Mouse (Mus musculus) intestine, embryonic 14.5 days (tissue): ENCODE results near the gene Atp8b3. TPM values are rescaled to one million over a fixed set of nuclear protein-coding genes. Genes with fewer than 3 reads are reported as not detected.
A peak's percentile ranks its signal among the peaks of the same experiment; 100 is the strongest.

Source experiments
- ATAC-seq: fragments of 200-750 bp; cut with Nextera tagmentation; replicated peaks from 2 replicates; pipeline ENCODE4 v1.8.0; 2017; ENCODE audit warnings: low read depth, moderate number of reproducible peaks, moderate TSS enrichment, moderate library complexity; ENCODE audit not compliant: low FRiP score, low TSS enrichment
- DNase-seq: peaks from one replicate; pipeline ENCODE4 v3.0.0-alpha.2; 2018; ENCODE audit warnings: low spot score
- H3K27ac ChIP-seq: fragments of 300-500 bp; sonication (generic); 2 replicates; pipeline ENCODE4 v1.5.1; 2014; ENCODE audit warnings: low read depth, mild to moderate bottlenecking, control low read depth
- H3K27me3 ChIP-seq: fragments of 300-500 bp; sonication (generic); replicated peaks from 2 replicates; pipeline ENCODE4 v1.6.1; 2014; ENCODE audit warnings: low read length, control low read depth; ENCODE audit not compliant: control insufficient read depth, insufficient read depth
- H3K36me3 ChIP-seq: fragments of 300-500 bp; sonication (generic); 2 replicates; pipeline ENCODE4 v1.6.1; 2014; ENCODE audit warnings: low read length, control low read depth; ENCODE audit not compliant: control insufficient read depth, insufficient read depth
- H3K4me1 ChIP-seq: fragments of 300-500 bp; sonication (generic); replicated peaks from 2 replicates; pipeline ENCODE4 v1.6.1; 2014; ENCODE audit warnings: low read length, control low read depth, mixed read lengths; ENCODE audit not compliant: control insufficient read depth, insufficient read depth
- H3K4me2 ChIP-seq: fragments of 300-500 bp; sonication (generic); 2 replicates; pipeline ENCODE4 v1.6.1; 2014; ENCODE audit warnings: low read length
- H3K4me3 ChIP-seq: fragments of 300-500 bp; sonication (generic); 2 replicates; pipeline ENCODE4 v1.5.1; 2014; ENCODE audit warnings: low read depth, low read length, control low read depth, mixed read lengths
- H3K9ac ChIP-seq: fragments of 300-500 bp; sonication (generic); 2 replicates; pipeline ENCODE4 v1.6.1; 2014; ENCODE audit warnings: mild to moderate bottlenecking, low read length
- H3K9me3 ChIP-seq: fragments of 300-500 bp; sonication (generic); 2 replicates; pipeline ENCODE4 v1.6.1; 2016; ENCODE audit warnings: low read length, control low read depth; ENCODE audit not compliant: control insufficient read depth
- WGBS: fragments of 180-500 bp; shearing (Covaris S2); extraction: QIAGEN DNeasy Blood & Tissue Kit; methylation state at CpG from one replicate; pipeline ENCODE4 v1.1.7; 2014; 5-methylcytosine and 5-hydroxymethylcytosine counted together
- polyA plus RNA-seq: library from polyadenylated mRNA; unstranded; fragments of >200 nt; fragmentation: Nextera tagmentation; extraction: Ambion mirVana; gene quantifications from 2 replicates; pipeline ENCODE4 v1.2.1, GENCODE M21; 2014

The Atp8b3 gene
- polyA plus RNA-seq, 1 experiment from 2014 or later: 0.18 TPM

GRCm38 (mm10) chr10:80557346-80557965, 18.5 kb upstream of the Atp8b3 start:
- peak; percentile 88 for DNase-seq
- Histone ChIP-seq H3K27ac (no peak overlapping the region), H3K9ac (no peak overlapping the region), H3K4me3 (no peak overlapping the region), H3K4me2 (no peak overlapping the region), H3K36me3 (no peaks in the 10 kb centered on the region), H3K4me1 (peaks cover 17% of the 10 kb centered on the region), H3K27me3 (no peaks in the 10 kb centered on the region), H3K9me3 (no peaks in the 10 kb centered on the region)
- 34% methylated on average over 5 of the region's 5 CpGs for WGBS
- no peak for ATAC-seq

DNA sequence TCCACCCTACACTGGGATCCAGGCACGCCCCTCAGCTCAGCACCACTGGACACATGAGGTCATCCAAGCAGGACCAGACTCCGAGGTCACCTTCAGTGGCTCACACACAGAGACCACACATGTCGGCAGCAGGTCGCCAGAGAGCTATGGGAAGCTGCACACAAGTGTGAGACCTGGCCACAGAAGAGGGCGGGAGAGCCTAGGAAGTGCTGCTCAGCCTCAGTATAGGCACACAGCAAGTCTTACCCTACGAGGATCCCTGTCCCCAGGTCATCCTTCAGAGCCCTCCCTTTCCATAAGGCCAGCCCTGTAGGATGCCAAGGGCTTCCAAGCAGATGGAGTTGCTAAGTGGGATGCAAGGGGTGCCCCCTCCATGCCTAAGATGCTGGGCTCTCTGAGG, 15.1 kb upstream of the Atp8b3 start:
- WGBS: 82% methylated on average over 6 of the region's 6 CpGs
- Histone ChIP-seq H3K9me3 (no peaks in the 10 kb centered on the region), H3K4me2 (no peak overlapping the region), H3K27me3 (no peaks in the 10 kb centered on the region), H3K9ac (no peak overlapping the region), H3K36me3 (peaks cover 19% of the 10 kb centered on the region), H3K27ac (no peak overlapping the region), H3K4me1 (peaks cover 6% of the 10 kb centered on the region), H3K4me3 (no peak overlapping the region)
- no peak for DNase-seq
- no peak for ATAC-seq

GRCm38 (mm10) chr10:80553575-80553974, 14.7 kb upstream of the Atp8b3 start:
- no peak for ATAC-seq
- WGBS: 89% methylated on average over 8 of the region's 8 CpGs
- no peak for DNase-seq
- Histone ChIP-seq H3K36me3 (peaks cover 19% of the 10 kb centered on the region), H3K9me3 (no peaks in the 10 kb centered on the region), H3K9ac (no peak overlapping the region), H3K4me1 (peaks cover 6% of the 10 kb centered on the region), H3K4me3 (no peak overlapping the region), H3K27ac (no peak overlapping the region), H3K4me2 (no peak overlapping the region), H3K27me3 (no peaks in the 10 kb centered on the region)

- H3K4me2 ChIP-seq: no peak overlapping the region
- no peaks in the 10 kb centered on the region; the same call in 1 of the 2 replicates for H3K4me1 ChIP-seq
- H3K9ac ChIP-seq: no peak overlapping the region
- no peaks in the 10 kb centered on the region for H3K27me3 ChIP-seq
- H3K36me3 ChIP-seq: peaks cover 31% of the 10 kb centered on the region
- no peak for DNase-seq
- H3K9me3 ChIP-seq: no peaks in the 10 kb centered on the region
- no peak for ATAC-seq
- H3K27ac ChIP-seq: no peak overlapping the region
- no peak overlapping the region for H3K4me3 ChIP-seq
- WGBS: 65% methylated on average over 9 of the region's 9 CpGs
Observed at GRCm38 (mm10) chr10:80552364-80552763, 13.4 kb upstream of the Atp8b3 start.

- 87% methylated on average over 21 of the region's 21 CpGs for WGBS
- H3K4me2 ChIP-seq: no peak overlapping the region
- no peak overlapping the region for H3K4me3 ChIP-seq
Observed at GRCm38 (mm10) chr10:80549279-80549678, 10.4 kb upstream of the Atp8b3 start.

GRCm38 (mm10) chr10:80548428-80549006, 9.6 kb upstream of the Atp8b3 start:
- Histone ChIP-seq H3K36me3 (peaks cover 70% of the 10 kb centered on the region), H3K4me1 (no peaks in the 10 kb centered on the region)
- ATAC-seq: 0 out of 2 replicates have a peak, but pooled peaks have one; percentile 41

More at GRCm38 (mm10) chr10:80549279-80549678, 10.4 kb upstream of the Atp8b3 start:
- no peaks in the 10 kb centered on the region for H3K4me1 ChIP-seq
- no peak overlapping the region for H3K9ac ChIP-seq
- H3K27ac ChIP-seq: no peak overlapping the region
- DNase-seq (no peak), ATAC-seq (no peak)
- no peaks in the 10 kb centered on the region for H3K27me3 ChIP-seq
- H3K9me3 ChIP-seq: no peaks in the 10 kb centered on the region
- peaks cover 62% of the 10 kb centered on the region for H3K36me3 ChIP-seq

GRCm38 (mm10) chr10:80547539-80547938, 8.6 kb upstream of the Atp8b3 start:
- H3K4me3 ChIP-seq: no peak overlapping the region
- WGBS: 94% methylated on average over 15 of the region's 15 CpGs
- H3K36me3 ChIP-seq: peaks cover 79% of the 10 kb centered on the region
- ATAC-seq: no peak
- H3K9me3 ChIP-seq: no peaks in the 10 kb centered on the region
- H3K9ac ChIP-seq: no peak overlapping the region
- no peak for DNase-seq
- no peak overlapping the region for H3K4me2 ChIP-seq
- H3K4me1 ChIP-seq: no peaks in the 10 kb centered on the region
- no peak overlapping the region for H3K27ac ChIP-seq
- no peaks in the 10 kb centered on the region for H3K27me3 ChIP-seq

More at GRCm38 (mm10) chr10:80548428-80549006, 9.6 kb upstream of the Atp8b3 start:
- Histone ChIP-seq H3K9ac (no peak overlapping the region), H3K27ac (no peak overlapping the region), H3K9me3 (no peaks in the 10 kb centered on the region), H3K4me2 (no peak overlapping the region), H3K4me3 (no peak overlapping the region), H3K27me3 (no peaks in the 10 kb centered on the region)
- 72% methylated on average over 10 of the region's 10 CpGs for WGBS
- no peak for DNase-seq

DNA sequence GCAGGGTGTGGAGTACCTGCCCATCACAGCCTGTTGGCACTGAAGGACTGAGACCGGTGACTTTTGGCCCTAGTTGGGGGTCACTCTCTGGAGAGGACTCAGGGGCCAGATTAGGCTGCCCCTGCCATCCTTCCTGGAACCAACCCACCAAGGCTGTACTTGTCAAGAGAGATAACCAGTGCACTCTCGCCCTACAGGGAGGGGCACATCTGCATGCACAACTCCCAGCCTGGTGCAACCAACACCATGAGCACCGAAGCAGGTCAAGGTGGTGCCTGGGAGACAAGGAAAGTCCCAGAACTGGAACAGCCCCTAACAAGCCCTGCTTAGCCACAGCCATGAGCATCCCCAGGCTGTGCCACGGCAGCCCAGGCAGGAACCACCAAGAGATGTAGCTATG, 8.0 kb upstream of the Atp8b3 start:
- ATAC-seq: no peak
- Histone ChIP-seq H3K27me3 (no peaks in the 10 kb centered on the region), H3K4me2 (no peak overlapping the region), H3K27ac (no peak overlapping the region), H3K9me3 (no peaks in the 10 kb centered on the region), H3K36me3 (peaks cover 85% of the 10 kb centered on the region), H3K9ac (no peak overlapping the region), H3K4me3 (no peak overlapping the region), H3K4me1 (no peaks in the 10 kb centered on the region)
- no peak for DNase-seq
- 93% methylated on average over 4 of the region's 4 CpGs for WGBS

GRCm38 (mm10) chr10:80545590-80545989, 6.7 kb upstream of the Atp8b3 start:
- Histone ChIP-seq H3K9me3 (no peaks in the 10 kb centered on the region), H3K4me3 (no peak overlapping the region), H3K9ac (no peak overlapping the region), H3K4me2 (no peak overlapping the region), H3K27ac (no peak overlapping the region), H3K36me3 (peaks cover 87% of the 10 kb centered on the region), H3K27me3 (no peaks in the 10 kb centered on the region), H3K4me1 (no peaks in the 10 kb centered on the region)
- DNase-seq (no peak), ATAC-seq (no peak)
- WGBS: 91% methylated on average over 8 of the region's 8 CpGs
